Mouse (Mus musculus) layer of hippocampus, postnatal 25 days (tissue): ENCODE data around the gene Syce3. TPM values are rescaled to one million over a fixed set of nuclear protein-coding genes. Genes with fewer than 3 reads are reported as not detected.

Source experiments
- total RNA-seq, 2 experiments: library from RNA; stranded (reverse); gene quantifications; 2 replicates each; pipeline ENCODE4 v1.2.3; 2021

Syce3 gene
- total RNA-seq, 2 experiments from 2014 or later: not detected

Other genes with a start within 250 kb of the Syce3 start
- 10 to 100 TPM; 50.0 to 56.5 TPM for gene Plxnb2, start 229.7 kb downstream of the Syce3 start, total RNA-seq
- gene Dennd6b, start 214.0 kb downstream of the Syce3 start, total RNA-seq: 10 to 100 TPM; 33.3 to 42.0 TPM
- gene Ppp6r2, start 198.9 kb downstream of the Syce3 start, total RNA-seq: 100 to 1,000 TPM; 164 to 166 TPM
- 100 to 1,000 TPM; 317 to 364 TPM for gene Sbf1, start 95.2 kb downstream of the Syce3 start, total RNA-seq
- gene Adm2, start 87.8 kb downstream of the Syce3 start, total RNA-seq: not detected
- not detected for gene Miox, start 76.1 kb downstream of the Syce3 start, total RNA-seq
- 10 to 100 TPM; 15.2 to 20.8 TPM for gene Lmf2, start 54.8 kb downstream of the Syce3 start, total RNA-seq
- gene Ncaph2, start 54.8 kb downstream of the Syce3 start, total RNA-seq: 10 to 100 TPM; 84.1 to 95.0 TPM
- 10 to 100 TPM; 34.1 to 36.7 TPM for gene Sco2, start 36.7 kb downstream of the Syce3 start, total RNA-seq
- gene Tymp, start 33.5 kb downstream of the Syce3 start, total RNA-seq: 1 to 10 TPM; 1.5 to 1.8 TPM
- gene Odf3b, start 31.2 kb downstream of the Syce3 start, total RNA-seq: 1 to 10 TPM; 1.6 to 3.2 TPM
- under 1 TPM; 0.30 to 0.38 TPM for gene Klhdc7b, start 25.6 kb downstream of the Syce3 start, total RNA-seq
- gene Cpt1b, start 15.4 kb upstream of the Syce3 start, total RNA-seq: 1 to 10 TPM; 1.4 to 2.3 TPM
- 1 to 10 TPM; 2.1 to 2.4 TPM for gene C730034F03Rik, start 19.1 kb upstream of the Syce3 start, total RNA-seq
- not detected for gene Gm44502, start 19.2 kb upstream of the Syce3 start, total RNA-seq
- gene Chkb, start 19.4 kb upstream of the Syce3 start, total RNA-seq: 10 to 100 TPM; 34.3 to 43.4 TPM
- gene Mapk8ip2, start 43.4 kb upstream of the Syce3 start, total RNA-seq: 100 to 1,000 TPM; 242 to 243 TPM
- gene Arsa, start 66.9 kb upstream of the Syce3 start, total RNA-seq: 10 to 100 TPM; 29.4 to 29.6 TPM
- 100 to 1,000 TPM; 235 to 265 TPM for gene Shank3, start 89.1 kb upstream of the Syce3 start, total RNA-seq
- under 1 TPM; 0.37 to 0.96 TPM for gene Acr, start 157.8 kb upstream of the Syce3 start, total RNA-seq
- gene Rabl2, start 181.4 kb upstream of the Syce3 start, total RNA-seq: 10 to 100 TPM; 27.3 to 33.4 TPM